Comparison of ENCODE assay signal across 7 mouse cellular contexts in genomic region chr9:55283516-55283915, GRCm38 (mm10). TPM values are rescaled to one million over a fixed set of nuclear protein-coding genes. Genes with fewer than 3 reads are reported as not detected.
DNase-seq lines count a peak whose midpoint lies in the region; ATAC-seq lines count a peak whose summit lies in the region.

No protein-coding gene starts in this region.

- no peaks in the 10 kb centered on the region for H3K27me3 ChIP-seq in liver, embryonic 11.5 days (replicated peaks; ENCODE audit: control insufficient read depth, insufficient read depth, low read length)
- no peaks in the 10 kb centered on the region for H3K27me3 ChIP-seq in stomach, embryonic 14.5 days (ENCODE audit: control insufficient read depth, insufficient read depth, low read length)
- H3K27me3 ChIP-seq in forebrain, embryonic 12.5 days: no peaks in the 10 kb centered on the region

- H3K9ac ChIP-seq in liver, embryonic 11.5 days (ENCODE audit: low read depth, low read length): no peak overlapping the region
- H3K9ac ChIP-seq in stomach, embryonic 14.5 days (replicated peaks; ENCODE audit: low read depth, low read length): no peak overlapping the region
- no peak overlapping the region for H3K9ac ChIP-seq in forebrain, embryonic 12.5 days

- H3K4me1 ChIP-seq in brown adipose tissue, adult 24 weeks (ENCODE audit: control insufficient read depth, insufficient read depth, insufficient read length, low read length): no peaks in the 10 kb centered on the region
- H3K4me1 ChIP-seq in liver, embryonic 11.5 days (replicated peaks; ENCODE audit: control insufficient read depth, insufficient read depth, low read length): no peaks in the 10 kb centered on the region
- peaks cover 4% of the 10 kb centered on the region; the same call in 1 of the 2 replicates for H3K4me1 ChIP-seq in stomach, embryonic 14.5 days (ENCODE audit: control insufficient read depth, insufficient read depth, low read length)
- H3K4me1 ChIP-seq in forebrain, embryonic 12.5 days: peaks cover 3% of the 10 kb centered on the region; the same call in 1 of the 2 replicates

- H3K4me3 ChIP-seq in brown adipose tissue, adult 24 weeks (ENCODE audit: insufficient read depth, low read depth, low read length): peak overlapping the region; percentile 34; the same call in 1 of the 2 replicates
- H3K4me3 ChIP-seq in liver, embryonic 11.5 days (ENCODE audit: low read depth, low read length): no peak overlapping the region
- no peak overlapping the region for H3K4me3 ChIP-seq in stomach, embryonic 14.5 days (ENCODE audit: low read depth, low read length)
- no peak overlapping the region for H3K4me3 ChIP-seq in forebrain, embryonic 12.5 days (replicated peaks)

- ATAC-seq in hematopoietic stem cell, adult 5-6 weeks (replicated peaks in 1 of 2; ENCODE audit: insufficient read depth in 1 of 2, low FRiP score in 2 of 2, low TSS enrichment in 1 of 2, low read depth in 1 of 2, poor library complexity in 2 of 2, severe bottlenecking in 2 of 2): peak; percentile 79 to 97
- ATAC-seq in liver, embryonic 11.5 days (replicated peaks; ENCODE audit: low FRiP score): no peak
- no peak for ATAC-seq in stomach, embryonic 14.5 days (ENCODE audit: insufficient number of reproducible peaks, insufficient read depth, low FRiP score, low read depth)
- ATAC-seq in forebrain, embryonic 12.5 days (ENCODE audit: low FRiP score): no peak

- H3K36me3 ChIP-seq in liver, embryonic 11.5 days (ENCODE audit: control insufficient read depth, insufficient read depth, low read length): no peaks in the 10 kb centered on the region
- H3K36me3 ChIP-seq in stomach, embryonic 14.5 days (ENCODE audit: control insufficient read depth, insufficient read depth, low read length): no peaks in the 10 kb centered on the region
- H3K36me3 ChIP-seq in forebrain, embryonic 12.5 days (replicated peaks): no peaks in the 10 kb centered on the region

- H3K4me2 ChIP-seq in liver, embryonic 11.5 days: peak overlapping the region; percentile 9; the same call in 1 of the 2 replicates
- H3K4me2 ChIP-seq in stomach, embryonic 14.5 days (replicated peaks; ENCODE audit: low read depth, low read length): peak overlapping the region; percentile 37
- no peak overlapping the region for H3K4me2 ChIP-seq in forebrain, embryonic 12.5 days

- DNase-seq in T-cell, adult 2 months (ENCODE audit: low spot score): peak; percentile 19
- DNase-seq in liver, embryonic 11.5 days (ENCODE audit: low spot score): no peak
- DNase-seq in layer of hippocampus, adult 9-11 months: no peak

- WGBS in liver, embryonic 11.5 days: 2% methylated on average over 14 of the region's 14 CpGs
- WGBS in stomach, embryonic 14.5 days: 2% methylated on average over 14 of the region's 14 CpGs
- WGBS in forebrain, embryonic 12.5 days: 8% methylated on average over 14 of the region's 14 CpGs

- peak overlapping the region; percentile 100 for H3K27ac ChIP-seq in brown adipose tissue, adult 24 weeks (replicated peaks; ENCODE audit: low read depth, low read length)
- H3K27ac ChIP-seq in liver, embryonic 11.5 days (ENCODE audit: low read depth, low read length): no peak overlapping the region
- H3K27ac ChIP-seq in stomach, embryonic 14.5 days (ENCODE audit: low read length): no peak overlapping the region
- no peak overlapping the region for H3K27ac ChIP-seq in forebrain, embryonic 12.5 days

- no peaks in the 10 kb centered on the region for H3K9me3 ChIP-seq in liver, embryonic 11.5 days (ENCODE audit: control insufficient read depth, low read length)
- no peaks in the 10 kb centered on the region for H3K9me3 ChIP-seq in stomach, embryonic 14.5 days (ENCODE audit: control insufficient read depth, low read depth, low read length)
- no peaks in the 10 kb centered on the region for H3K9me3 ChIP-seq in forebrain, embryonic 12.5 days

RNA-seq across cellular contexts. Expression of gene Nrg4, which starts 43.1 kb away (rescaled TPM):
- polyA plus RNA-seq in brown adipose tissue, adult 24 weeks (2012; ENCODE audit: insufficient read depth, insufficient read length, missing spikeins): 184 and 242 TPM in 2 replicates
- 5.2 and 6.4 TPM in 2 replicates for total RNA-seq in hematopoietic stem cell, adult 5-6 weeks (2017)
- polyA plus RNA-seq in liver, embryonic 11.5 days (2014; fragmentation: Nextera tagmentation; extraction: Ambion mirVana): 1.1 TPM in 2 replicates
- 1.1 and 2.0 TPM in 2 replicates for polyA plus RNA-seq in stomach, embryonic 14.5 days (2014; fragmentation: Nextera tagmentation; extraction: Ambion mirVana)
- polyA plus RNA-seq in forebrain, embryonic 12.5 days (2016; fragmentation: Nextera tagmentation; extraction: Ambion mirVana): 0.87 and 2.2 TPM in 2 replicates

RNA-seq across cellular contexts. Expression of gene Tmem266, which starts 43.2 kb away (rescaled TPM):
- polyA plus RNA-seq in brown adipose tissue, adult 24 weeks (2012; ENCODE audit: insufficient read depth, insufficient read length, missing spikeins): 1.1 and 1.5 TPM in 2 replicates
- total RNA-seq in hematopoietic stem cell, adult 5-6 weeks (2017): 0.31 TPM in 1 of 2 replicates, not detected in the other
- polyA plus RNA-seq in liver, embryonic 11.5 days (2014; fragmentation: Nextera tagmentation; extraction: Ambion mirVana): 0.09 TPM in 1 of 2 replicates, not detected in the other
- 0.62 and 0.94 TPM in 2 replicates for polyA plus RNA-seq in stomach, embryonic 14.5 days (2014; fragmentation: Nextera tagmentation; extraction: Ambion mirVana)
- 0.73 and 0.74 TPM in 2 replicates for polyA plus RNA-seq in forebrain, embryonic 12.5 days (2016; fragmentation: Nextera tagmentation; extraction: Ambion mirVana)

Comparison
In these comparisons a context has a peak if more than half of its experiments do, and no peak if none do; other contexts are left out.
1. ATAC-seq: peak in hematopoietic stem cell, adult 5-6 weeks (2 of 2); none in liver, embryonic 11.5 days (single experiment), stomach, embryonic 14.5 days (single experiment) and forebrain, embryonic 12.5 days (single experiment).
2. RNA of gene Nrg4, which starts 43.1 kb away (polyA plus RNA-seq): 184 to 242 TPM in brown adipose tissue, adult 24 weeks; 0.87 to 2.2 TPM in forebrain, embryonic 12.5 days, 1.1 to 2.0 TPM in stomach, embryonic 14.5 days and 1.1 TPM in liver, embryonic 11.5 days; every median in the first group is over 10 times any median in the second.